Mouse (Mus musculus) lung, postnatal 0 days (tissue): Measurements from ENCODE around the gene Klk13. TPM values are rescaled to one million over a fixed set of nuclear protein-coding genes. Genes with fewer than 3 reads are reported as not detected.

Source experiments
- ATAC-seq: fragments of 200-750 bp; cut with Nextera tagmentation; 2 replicates; pipeline ENCODE4 v1.8.0; 2017; ENCODE audit warnings: moderate library complexity
- DNase-seq: peaks from one replicate; pipeline ENCODE4 v3.0.0-alpha.2; 2016; ENCODE audit warnings: low spot score
- H3K27ac ChIP-seq: fragments of 300-500 bp; sonication (generic); 2 replicates; pipeline ENCODE4 v1.5.1; 2014; ENCODE audit warnings: antibody characterized with exemption, mild to moderate bottlenecking, low read length, mixed read lengths
- H3K27me3 ChIP-seq: fragments of 300-500 bp; sonication (generic); replicated peaks from 2 replicates; pipeline ENCODE4 v1.6.1; 2014; ENCODE audit warnings: low read length, mixed read lengths; ENCODE audit not compliant: insufficient read depth
- H3K36me3 ChIP-seq: fragments of 300-500 bp; sonication (generic); 2 replicates; pipeline ENCODE4 v1.6.1; 2014; ENCODE audit warnings: low read length, mixed read lengths; ENCODE audit not compliant: insufficient read depth
- H3K4me1 ChIP-seq: fragments of 300-500 bp; sonication (generic); 2 replicates; pipeline ENCODE4 v1.6.1; 2014; ENCODE audit warnings: antibody characterized with exemption, low read depth, low read length, mixed read lengths; ENCODE audit not compliant: insufficient read depth
- H3K4me2 ChIP-seq: fragments of 300-500 bp; sonication (generic); replicated peaks from 2 replicates; pipeline ENCODE4 v1.6.1; 2014; ENCODE audit warnings: low read depth, mild to moderate bottlenecking, low read length, moderate library complexity, mixed read lengths
- H3K4me3 ChIP-seq: fragments of 300-500 bp; sonication (generic); 2 replicates; pipeline ENCODE4 v1.5.1; 2014; ENCODE audit warnings: low read depth, low read length
- H3K9ac ChIP-seq: fragments of 300-500 bp; sonication (generic); replicated peaks from 2 replicates; pipeline ENCODE4 v1.6.1; 2014; ENCODE audit warnings: low read depth, mild to moderate bottlenecking
- H3K9me3 ChIP-seq: fragments of 300-500 bp; sonication (generic); 2 replicates; pipeline ENCODE4 v1.6.1; 2016; ENCODE audit warnings: low read length, mixed read lengths
- CTCF ChIP-seq: IDR thresholded peaks from 2 replicates; pipeline ENCODE4 v1.5.1; 2016; ENCODE audit warnings: antibody characterized with exemption, mild to moderate bottlenecking
- EP300 ChIP-seq: IDR thresholded peaks from 2 replicates; pipeline ENCODE4 v1.6.1; 2016; ENCODE audit warnings: antibody characterized with exemption, mild to moderate bottlenecking, control low read depth
- WGBS: fragments of 180-500 bp; shearing (Covaris S2); extraction: QIAGEN DNeasy Blood & Tissue Kit; methylation state at CpG from one replicate; pipeline ENCODE4 v1.1.7; 2014; 5-methylcytosine and 5-hydroxymethylcytosine counted together
- polyA plus RNA-seq: library from polyadenylated mRNA; unstranded; fragments of >200 nt; fragmentation: Nextera tagmentation; extraction: Ambion mirVana; gene quantifications from 2 replicates; pipeline ENCODE4 v1.2.1, GENCODE M21; 2015

Gene Klk13
- polyA plus RNA-seq, 1 experiment from 2014 or later, result 6.3 TPM

GRCm38 (mm10) chr7:43766484-43766883 lies 54.1 kb downstream of the Klk13 start:
- Histone ChIP-seq H3K36me3 (no peaks in the 10 kb centered on the region), H3K4me1 (no peaks in the 10 kb centered on the region), H3K4me3 (no peak overlapping the region), H3K4me2 (no peak overlapping the region), H3K27me3 (no peaks in the 10 kb centered on the region), H3K27ac (no peak overlapping the region), H3K9me3 (no peaks in the 10 kb centered on the region), H3K9ac (no peak overlapping the region)
- ATAC-seq, result no peak
- TF ChIP-seq EP300 (no peak), CTCF (no peak)
- WGBS, result 31% methylated on average over 8 of the region's 8 CpGs
- DNase-seq, result no peak

DNA sequence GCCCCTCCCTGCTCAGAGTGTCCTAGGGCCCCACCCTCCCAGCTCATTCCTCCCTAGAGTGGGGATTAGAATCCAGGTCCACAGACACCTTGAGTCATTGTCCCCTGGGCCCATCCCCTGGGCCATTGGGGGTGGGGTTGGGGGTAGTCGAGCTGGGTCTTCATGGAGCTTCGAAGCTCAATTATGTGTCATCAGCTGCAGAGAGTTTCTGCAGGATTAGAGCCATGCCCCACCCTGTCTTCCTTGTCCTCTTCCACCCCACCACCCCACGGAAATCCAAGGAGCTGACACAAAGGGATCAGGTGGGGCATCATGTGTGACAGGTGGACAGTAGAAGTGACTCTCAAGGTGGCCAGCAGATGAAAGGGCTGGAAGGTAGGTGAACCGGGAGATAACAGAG lies 56.2 kb downstream of the Klk13 start, which contains the start of gene Klk12:
Klk12 (plus strand) TSS at position 301 of the 400 bp plus-strand sequence.
- ATAC-seq (no peak), DNase-seq (no peak)
- 70% methylated on average over 4 of the region's 4 CpGs for WGBS
- H3K4me3 ChIP-seq, result no peak within 1 kb of the TSS
- TF ChIP-seq CTCF, result no peak
- no peak for TF ChIP-seq EP300
- H3K9me3 ChIP-seq, result no peaks in the 10 kb centered on the region
- no peak within 1 kb of the TSS for H3K4me2 ChIP-seq
- no peaks in the 10 kb centered on the region for H3K36me3 ChIP-seq
- H3K27ac ChIP-seq, result no peak within 1 kb of the TSS
- no peaks in the 10 kb centered on the region for H3K4me1 ChIP-seq
- no peaks in the 10 kb centered on the region for H3K27me3 ChIP-seq
- H3K9ac ChIP-seq, result no peak within 1 kb of the TSS

DNA sequence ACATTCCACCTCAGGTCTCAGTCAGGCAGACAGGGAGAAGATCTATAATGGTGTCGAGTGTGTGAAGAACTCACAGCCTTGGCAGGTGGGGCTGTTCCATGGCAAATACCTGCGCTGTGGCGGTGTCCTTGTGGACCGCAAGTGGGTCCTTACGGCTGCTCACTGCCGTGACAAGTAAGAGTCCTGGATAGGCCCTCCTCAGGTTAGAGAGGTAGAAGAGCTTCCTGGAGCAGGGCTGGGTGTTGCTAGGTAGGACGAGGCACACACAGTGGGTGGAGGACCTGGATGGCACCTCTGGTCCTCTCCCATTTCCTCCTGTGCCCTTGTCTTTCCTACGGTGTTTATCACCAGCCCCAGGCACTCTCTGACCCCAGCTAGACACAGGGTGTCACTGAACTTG lies 57.3 kb downstream of the Klk13 start:
- no peak overlapping the region for H3K9ac ChIP-seq
- no peak overlapping the region for H3K27ac ChIP-seq
- H3K9me3 ChIP-seq, result no peaks in the 10 kb centered on the region
- H3K4me1 ChIP-seq, result no peaks in the 10 kb centered on the region
- no peak overlapping the region for H3K4me2 ChIP-seq
- WGBS, result 78% methylated on average over 8 of the region's 8 CpGs
- no peak overlapping the region for H3K4me3 ChIP-seq
- DNase-seq (no peak), ATAC-seq (no peak)
- H3K36me3 ChIP-seq, result no peaks in the 10 kb centered on the region
- no peak for TF ChIP-seq CTCF
- no peak for TF ChIP-seq EP300
- H3K27me3 ChIP-seq, result no peaks in the 10 kb centered on the region

- Histone ChIP-seq H3K4me3 (no peak overlapping the region), H3K4me1 (no peaks in the 10 kb centered on the region), H3K27ac (no peak overlapping the region), H3K36me3 (no peaks in the 10 kb centered on the region), H3K27me3 (no peaks in the 10 kb centered on the region), H3K9ac (no peak overlapping the region), H3K9me3 (no peaks in the 10 kb centered on the region), H3K4me2 (no peak overlapping the region)
- DNase-seq, result no peak
- WGBS, result 93% methylated on average over 10 of the region's 10 CpGs
- no peak for ATAC-seq
- TF ChIP-seq EP300 (no peak), CTCF (no peak)
These were observed 58.3 kb downstream of the Klk13 start for GRCm38 (mm10) chr7:43770701-43771100.

GRCm38 (mm10) chr7:43771916-43772315 lies 59.5 kb downstream of the Klk13 start:
- Histone ChIP-seq H3K36me3 (no peaks in the 10 kb centered on the region), H3K9ac (no peak overlapping the region), H3K9me3 (no peaks in the 10 kb centered on the region), H3K4me3 (no peak overlapping the region), H3K27ac (no peak overlapping the region), H3K4me2 (no peak overlapping the region), H3K4me1 (no peaks in the 10 kb centered on the region), H3K27me3 (no peaks in the 10 kb centered on the region)
- DNase-seq (no peak), ATAC-seq (no peak)
- 88% methylated on average over 6 of the region's 6 CpGs for WGBS
- no peak for TF ChIP-seq CTCF

GRCm38 (mm10) chr7:43772901-43773300 lies 60.5 kb downstream of the Klk13 start:
- Histone ChIP-seq H3K27ac (no peak overlapping the region), H3K36me3 (no peaks in the 10 kb centered on the region), H3K9ac (no peak overlapping the region), H3K4me3 (no peak overlapping the region), H3K4me2 (no peak overlapping the region), H3K27me3 (no peaks in the 10 kb centered on the region), H3K4me1 (no peaks in the 10 kb centered on the region), H3K9me3 (no peaks in the 10 kb centered on the region)
- ATAC-seq (0 out of 2 replicates have a peak, but pooled peaks have one; percentile 34), DNase-seq (no peak)
- TF ChIP-seq CTCF (no peak), EP300 (no peak)
- WGBS, result 80% methylated on average over 3 of the region's 3 CpGs

GRCm38 (mm10) chr7:43774364-43774763 lies 62.0 kb downstream of the Klk13 start, which contains the start of gene Klk11:
Klk11 (plus strand) TSS chr7:43774604.
- TF ChIP-seq EP300 (no peak), CTCF (no peak)
- no peak within 1 kb of the TSS for H3K4me2 ChIP-seq
- H3K27ac ChIP-seq, result no peak within 1 kb of the TSS
- ATAC-seq, result no peak
- WGBS, result 85% methylated on average over 5 of the region's 5 CpGs
- no peak for DNase-seq
- H3K4me3 ChIP-seq, result no peak within 1 kb of the TSS
- H3K9me3 ChIP-seq, result no peaks in the 10 kb centered on the region
- no peak within 1 kb of the TSS for H3K9ac ChIP-seq
- no peaks in the 10 kb centered on the region for H3K36me3 ChIP-seq
- H3K27me3 ChIP-seq, result no peaks in the 10 kb centered on the region
- no peaks in the 10 kb centered on the region for H3K4me1 ChIP-seq
